Mouse (Mus musculus) T-helper 1 cell (primary cell): Measurements from ENCODE around the gene Gm28042.

Source experiments
- in situ Hi-C: fragments of 300-600 bp; cut with MboI, MseI; formaldehyde crosslinking; loops from one replicate; pipeline ENCODE4 v1.15.1; 2025; ENCODE audit warnings: high pct_unique_total_duplicates

Gm28042 gene

GRCm38 (mm10) chr2:120058818-120059217 is 31.5 kb downstream of the Gm28042 start:
- in situ Hi-C loops: no loop called here

GRCm38 (mm10) chr2:120059466-120059865 is 32.2 kb downstream of the Gm28042 start:
- in situ Hi-C loops: no loop called here

DNA sequence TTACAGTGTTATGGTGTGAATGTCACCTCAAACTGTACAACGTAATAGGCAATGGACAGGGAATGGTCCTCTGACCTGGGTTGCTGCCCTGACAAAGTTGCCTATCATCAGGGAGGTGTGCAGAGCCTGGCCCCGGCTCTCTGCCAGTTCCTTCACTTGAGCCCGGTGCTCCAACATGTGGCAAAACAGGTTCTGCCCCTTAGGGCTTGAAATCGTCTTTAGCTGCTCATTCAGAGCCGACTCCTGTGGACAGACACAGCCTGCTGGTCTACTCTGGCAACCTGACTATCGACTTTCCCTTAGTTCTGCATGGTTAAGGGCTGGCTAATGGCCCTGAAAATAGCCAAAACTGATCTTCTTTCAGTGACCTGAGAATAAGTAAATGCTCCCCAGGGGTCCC is 32.9 kb downstream of the Gm28042 start:
- in situ Hi-C loops: loop anchor here (10.0 kb wide), 1 partner anchor 965 kb away; no protein-coding TSS in a partner anchor

DNA sequence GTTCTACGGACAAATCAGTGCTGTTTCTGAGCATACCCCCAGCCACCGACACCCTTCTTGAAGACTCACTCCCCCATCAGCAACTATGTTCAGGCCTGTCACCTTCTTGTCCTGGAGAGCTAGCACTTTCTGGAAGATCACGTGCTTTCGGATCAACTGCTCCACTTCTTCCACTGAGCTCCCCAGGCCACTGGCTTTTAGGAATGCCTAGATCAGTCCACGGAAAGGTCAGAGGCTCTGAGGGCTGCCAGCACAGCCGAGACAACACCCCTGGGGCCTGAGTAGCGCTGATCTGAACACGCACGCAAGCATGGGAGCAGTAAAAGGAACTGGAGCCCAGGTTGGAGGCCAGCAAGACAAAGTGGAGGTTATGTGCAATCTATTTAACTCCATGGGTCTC is 33.4 kb downstream of the Gm28042 start:
- in situ Hi-C loops: loop anchor here (10.0 kb wide), 1 partner anchor 966 kb away; no protein-coding TSS in a partner anchor

DNA sequence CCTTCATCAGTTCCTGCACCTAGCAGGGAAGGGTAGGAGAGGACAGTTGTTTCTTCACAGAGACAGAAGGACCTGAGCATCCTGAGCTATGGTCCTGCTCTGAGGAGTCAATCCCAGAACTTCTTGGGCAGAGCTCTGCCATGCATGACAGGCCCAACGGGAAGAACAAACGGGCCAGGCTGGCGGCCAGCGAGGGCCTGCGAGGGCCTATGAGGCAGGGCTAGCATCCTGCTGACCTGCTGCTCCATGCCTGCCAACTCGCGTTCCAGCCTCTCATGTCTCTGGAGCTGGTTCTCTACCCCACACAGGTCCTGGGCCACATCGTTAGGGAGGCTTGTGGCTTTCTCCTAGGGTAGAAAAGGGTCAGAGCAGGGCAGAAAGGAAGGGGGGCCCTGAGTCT is 35.0 kb downstream of the Gm28042 start:
- in situ Hi-C loops: loop anchor here (10.0 kb wide), 1 partner anchor 967 kb away; no protein-coding TSS in a partner anchor

DNA sequence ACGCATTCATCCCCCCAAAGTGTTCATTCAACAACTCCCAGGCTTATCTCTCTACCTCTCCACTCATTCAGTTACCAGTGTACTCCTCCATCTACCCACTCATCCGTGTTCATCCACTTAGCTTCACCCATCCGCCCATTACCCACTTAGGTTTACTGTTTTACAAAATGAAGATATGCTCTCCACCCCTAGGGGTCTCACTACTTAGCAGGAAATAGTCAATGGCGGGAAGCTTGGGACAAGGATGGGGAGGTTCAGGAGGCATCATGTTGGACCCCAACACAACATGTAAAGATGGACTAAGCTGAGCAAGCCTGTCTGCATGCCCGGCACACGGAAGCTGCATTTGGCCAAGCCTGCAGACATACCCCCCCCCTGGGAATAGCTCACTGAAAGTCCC is 37.3 kb downstream of the Gm28042 start:
- in situ Hi-C loops: loop anchor here (10.0 kb wide), 1 partner anchor 970 kb away; no protein-coding TSS in a partner anchor

GRCm38 (mm10) chr2:120065243-120065642 is 38.0 kb downstream of the Gm28042 start:
- in situ Hi-C loops: loop anchor here (10.0 kb wide), 1 partner anchor 970 kb away; no protein-coding TSS in a partner anchor

DNA sequence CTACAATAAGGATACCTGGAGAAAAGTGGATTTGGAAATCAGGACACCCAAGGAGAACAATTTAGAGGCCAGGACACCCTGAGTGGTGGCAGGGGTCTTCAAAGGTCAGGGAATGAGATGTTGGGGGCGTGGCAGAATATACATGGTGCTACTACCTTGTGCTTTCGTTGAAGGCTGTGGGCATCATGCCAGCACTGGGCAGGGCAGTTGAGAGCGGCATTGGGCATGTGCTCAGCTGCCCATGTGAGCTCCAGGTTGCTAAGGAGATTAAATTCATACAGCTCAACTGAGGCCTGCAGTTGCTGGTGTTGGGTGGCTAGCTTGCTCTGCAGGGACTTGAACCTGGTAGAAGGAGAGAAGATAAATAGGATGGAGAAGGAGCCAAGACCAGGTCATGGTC is 38.9 kb downstream of the Gm28042 start:
- in situ Hi-C loops: loop anchor here (10.0 kb wide), 1 partner anchor 971 kb away; no protein-coding TSS in a partner anchor

DNA sequence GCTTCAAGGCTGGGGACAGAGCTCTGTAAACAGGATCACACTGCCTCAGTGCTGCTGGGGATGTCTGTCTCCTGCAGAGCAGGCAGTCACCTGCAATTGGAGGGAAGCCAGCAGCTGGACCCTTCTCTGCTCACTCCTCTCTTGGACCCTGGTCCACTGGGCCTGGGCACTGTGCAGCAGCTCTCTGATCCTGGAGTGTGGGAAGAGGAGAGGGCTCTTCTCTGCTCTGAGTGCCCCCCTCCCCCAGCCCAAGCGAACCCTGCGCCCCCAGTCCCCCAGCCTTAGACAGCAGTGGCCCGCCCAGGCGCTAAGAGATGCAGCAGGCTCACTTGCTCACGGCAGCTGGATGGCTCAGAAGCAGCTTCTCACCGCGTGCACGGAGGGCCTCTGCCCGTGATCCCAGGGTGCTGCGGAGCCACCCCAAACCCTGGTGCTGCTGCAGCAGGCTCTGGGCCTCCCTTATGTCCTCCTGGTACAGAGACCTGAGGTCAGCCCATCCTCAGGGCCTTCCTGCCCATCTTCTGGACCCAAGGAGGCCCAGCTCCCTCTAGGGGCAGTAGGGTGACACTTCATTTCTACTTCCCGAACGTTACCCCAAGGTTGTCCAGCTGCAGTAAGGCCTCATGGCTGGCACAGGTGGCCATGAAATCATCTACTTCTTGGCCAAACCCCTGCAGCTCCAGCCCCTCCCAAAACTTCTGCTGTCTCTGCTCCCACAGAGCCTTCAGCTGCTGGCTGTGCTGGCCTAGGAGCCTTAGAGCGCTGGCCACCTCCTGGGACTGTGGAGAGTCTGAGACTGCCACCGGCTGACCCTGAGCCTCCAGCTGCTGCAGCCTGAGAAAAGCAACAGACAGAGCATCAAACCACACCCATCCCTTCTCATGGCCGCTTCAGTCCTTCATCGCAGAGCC is 41.5 kb downstream of the Gm28042 start:
- in situ Hi-C loops: loop anchor here (10.0 kb wide), 1 partner anchor 974 kb away; no protein-coding TSS in a partner anchor

- in situ Hi-C loops: loop anchor here (10.0 kb wide), 1 partner anchor 975 kb away; no protein-coding TSS in a partner anchor
Measured at GRCm38 (mm10) chr2:120069466-120069990, 42.2 kb downstream of the Gm28042 start.

DNA sequence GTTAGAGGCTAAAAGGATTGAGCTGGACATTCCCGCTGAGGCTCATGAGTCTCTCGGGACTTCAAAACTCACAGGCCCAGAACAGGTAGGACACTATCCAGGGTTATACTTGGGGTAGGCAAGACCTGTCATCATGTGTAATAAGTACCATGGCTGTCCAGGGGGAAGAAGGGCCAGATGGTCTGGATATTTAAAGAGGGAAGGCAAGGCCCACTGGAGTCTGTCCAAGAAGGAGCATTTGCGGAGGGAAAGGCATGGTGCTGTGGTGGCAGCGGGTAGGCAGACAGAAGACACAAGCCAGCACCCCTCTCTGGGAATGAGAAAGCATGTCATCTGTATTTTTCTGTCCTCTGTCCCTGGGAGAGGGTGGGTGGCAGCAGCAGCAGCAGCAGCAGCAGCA is 46.8 kb downstream of the Gm28042 start:
- in situ Hi-C loops: no loop called here

DNA sequence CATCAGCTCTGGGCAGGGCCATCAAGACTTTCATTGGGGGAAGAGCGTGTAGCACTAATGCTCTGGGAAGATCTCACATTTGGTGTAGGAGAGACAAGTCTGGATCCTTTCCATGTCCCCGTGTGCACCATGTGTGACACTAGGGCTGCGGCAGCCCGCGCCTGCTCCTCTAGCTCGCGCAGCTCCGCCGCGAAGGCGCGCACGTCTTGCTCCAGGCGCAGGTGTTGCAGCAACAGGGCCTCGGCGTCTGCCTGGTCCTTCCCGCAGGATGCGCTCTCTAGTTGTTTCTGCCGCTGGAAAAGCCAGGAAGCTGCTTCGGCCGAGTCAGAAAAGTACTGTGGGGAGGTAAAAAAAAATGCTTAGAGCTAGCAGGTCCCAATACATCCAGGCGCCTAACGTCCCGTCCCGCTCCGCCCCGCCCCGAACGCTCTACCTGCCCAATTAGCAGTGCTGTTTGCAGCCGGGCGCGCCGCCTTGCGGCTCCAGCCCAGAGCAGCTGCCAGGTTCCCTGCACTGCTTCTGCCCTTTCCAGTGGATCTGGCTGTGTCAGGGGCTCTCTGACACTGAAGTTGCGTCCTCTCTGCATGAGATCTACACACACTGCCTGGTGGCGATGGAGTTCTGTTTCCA is 48.9 kb downstream of the Gm28042 start:
- in situ Hi-C loops: no loop called here

- in situ Hi-C loops: no loop called here
Measured at GRCm38 (mm10) chr2:120082416-120082815, 55.1 kb downstream of the Gm28042 start.

GRCm38 (mm10) chr2:120084593-120085361 is 57.5 kb downstream of the Gm28042 start:
- in situ Hi-C loops: no loop called here

DNA sequence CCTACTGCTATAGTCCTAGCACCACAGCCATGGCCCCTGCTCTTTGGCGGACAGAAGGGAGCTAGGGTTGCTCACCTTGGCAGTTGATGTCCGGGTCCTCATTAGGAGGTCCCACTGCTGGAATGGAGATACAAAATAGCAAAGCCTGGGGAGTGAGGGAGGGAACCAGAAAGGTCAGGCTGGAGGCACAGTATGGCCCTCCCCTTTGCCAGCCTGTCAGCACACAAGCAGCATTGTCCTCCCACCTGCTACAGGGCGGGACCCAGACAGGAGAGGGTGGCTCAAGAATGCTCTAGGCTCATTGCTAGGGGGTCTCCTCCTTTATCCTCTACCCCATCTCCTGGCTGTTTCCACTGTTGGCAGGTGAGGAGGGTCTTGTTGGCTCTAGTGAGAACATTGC is 58.7 kb downstream of the Gm28042 start:
- in situ Hi-C loops: no loop called here

DNA sequence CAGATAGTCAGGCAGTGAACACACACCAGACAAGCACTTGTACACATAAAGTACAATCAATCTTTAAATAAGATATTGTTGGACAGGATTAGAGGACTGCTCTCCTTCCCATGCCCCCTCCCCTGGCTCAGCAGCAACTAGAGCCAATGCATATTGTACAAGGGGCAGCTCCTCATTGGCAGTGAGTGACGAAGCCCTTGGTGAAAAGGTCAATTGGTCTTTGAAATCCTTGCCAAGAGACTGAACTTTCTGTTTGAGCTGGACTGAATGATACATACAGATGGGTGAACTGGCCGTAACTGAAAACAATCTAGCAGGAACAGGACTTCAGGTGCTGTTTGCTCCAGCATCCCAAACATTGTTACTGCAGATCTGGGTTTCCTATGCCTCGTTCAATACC is 60.1 kb downstream of the Gm28042 start:
- in situ Hi-C loops: no loop called here

- in situ Hi-C loops: no loop called here
Measured at GRCm38 (mm10) chr2:120087897-120088296, 60.6 kb downstream of the Gm28042 start.

DNA sequence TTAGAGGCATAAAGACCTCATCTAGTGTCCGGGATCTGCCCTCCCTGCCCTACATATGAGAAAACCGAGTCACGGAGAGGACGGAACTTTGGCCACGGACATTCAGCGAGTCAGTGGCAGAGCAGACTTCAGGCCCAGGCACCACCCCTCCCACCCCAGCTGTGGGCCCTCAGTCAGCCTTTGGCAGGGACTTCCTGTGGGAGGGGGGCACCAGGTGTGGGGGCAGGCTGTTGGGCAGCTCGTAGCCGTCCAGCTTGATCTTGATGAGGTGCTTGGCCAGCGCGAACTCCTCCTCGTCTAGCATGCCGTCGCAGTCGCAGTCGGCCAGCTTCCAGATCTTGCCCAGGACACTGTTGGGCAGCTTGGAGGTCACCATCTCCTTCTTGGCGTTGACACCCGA is 63.7 kb downstream of the Gm28042 start:
- in situ Hi-C loops: no loop called here
